Mouse (Mus musculus) brain, embryonic 14.5 days (tissue): ENCODE measurements around the gene Pacsin2. TPM values are rescaled to one million over a fixed set of nuclear protein-coding genes. Genes with fewer than 3 reads are reported as not detected.

ENCODE experiments used
- DNase-seq: peaks from one replicate; pipeline ENCODE4 v3.0.0-alpha.2; 2011; ENCODE audit warnings: low read depth
- CTCF ChIP-seq: fragments of 200-500 bp; IDR thresholded peaks from 2 replicates; pipeline ENCODE4 v1.5.1; 2012; ENCODE audit warnings: inconsistent platforms, mild to moderate bottlenecking, moderate library complexity, borderline replicate concordance; ENCODE audit not compliant: insufficient read depth, insufficient read length; ENCODE audit errors: extremely low read depth
- POLR2A ChIP-seq: fragments of 200-500 bp; IDR thresholded peaks from 2 replicates; pipeline ENCODE4 v1.6.1; 2012; ENCODE audit warnings: mild to moderate bottlenecking, inconsistent platforms, borderline replicate concordance; ENCODE audit not compliant: poor library complexity, insufficient read depth, insufficient read length, severe bottlenecking; ENCODE audit errors: extremely low read depth
- polyA plus RNA-seq: library from polyadenylated mRNA; depleted of rRNA; stranded (reverse); fragments of >200 nt; gene quantifications from 2 replicates; pipeline ENCODE4 v1.2.3, GENCODE M21; 2012

Gene Pacsin2
- polyA plus RNA-seq, 1 experiment, result 31.4 TPM

GRCm38 (mm10) chr15:83494572-83494920 is 30.1 kb upstream of the Pacsin2 start:
- TF ChIP-seq POLR2A (no peak), CTCF (no peak)
- DNase-seq, result no peak

DNA sequence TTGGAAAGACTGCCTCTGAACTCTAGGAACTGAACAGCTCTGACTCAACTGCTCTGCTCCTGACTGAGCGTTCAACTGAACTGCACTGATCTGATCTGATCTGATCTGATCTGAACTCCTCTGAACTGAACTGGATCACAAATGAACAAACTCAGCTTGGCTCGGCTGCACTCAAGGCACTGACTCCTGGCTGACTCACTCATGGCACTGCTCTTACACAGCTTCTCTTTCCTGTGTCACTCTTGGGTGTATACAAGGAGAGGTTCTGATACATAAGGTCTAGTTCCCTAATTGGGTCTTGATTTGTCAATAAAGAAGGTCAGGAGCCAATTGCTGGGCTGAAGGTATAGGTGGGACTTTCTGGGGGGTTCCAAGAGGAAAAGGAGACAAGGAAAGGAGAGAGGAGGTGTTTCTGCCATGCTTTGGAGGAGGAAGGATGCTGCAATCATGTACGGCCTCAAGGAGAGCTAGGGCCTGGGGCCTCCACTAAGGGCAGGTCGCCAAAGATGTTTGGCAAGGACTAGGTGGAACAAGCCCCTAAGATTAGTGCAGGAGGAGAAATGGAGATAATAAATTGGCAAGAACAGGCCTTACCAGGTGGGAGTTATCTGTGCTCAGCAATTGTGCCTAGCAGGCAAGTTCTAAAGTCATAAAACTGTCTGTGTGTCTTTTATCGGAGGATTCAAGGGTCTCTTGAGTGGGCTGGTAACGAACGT is 29.6 kb upstream of the Pacsin2 start:
- no peak for TF ChIP-seq POLR2A
- no peak for TF ChIP-seq CTCF

GRCm38 (mm10) chr15:83491891-83492290 is 27.5 kb upstream of the Pacsin2 start:
- TF ChIP-seq CTCF, result no peak
- no peak for TF ChIP-seq POLR2A
- no peak for DNase-seq

More for the DNA sequence above, 29.6 kb upstream of the Pacsin2 start:
- DNase-seq, result no peak

DNA sequence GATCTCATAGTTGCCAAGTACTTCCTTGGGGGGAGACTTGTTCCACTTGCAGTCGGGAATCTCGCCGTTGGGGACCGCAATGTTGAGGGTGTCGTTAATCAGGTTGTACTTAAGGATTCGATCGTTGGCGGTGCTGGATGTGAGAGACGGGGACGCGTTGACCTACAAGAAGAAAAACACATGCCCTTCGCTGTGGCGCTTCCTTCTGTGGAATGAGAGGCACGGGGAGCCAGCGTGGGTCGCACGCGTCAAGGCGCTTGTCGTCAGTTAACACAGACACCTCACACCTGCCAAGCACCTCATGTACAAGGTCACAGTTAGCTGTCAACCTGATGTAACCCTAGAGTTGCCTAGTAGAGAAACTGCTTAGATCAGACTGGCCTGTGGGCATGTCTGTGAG is 25.1 kb upstream of the Pacsin2 start:
- peak; percentile 8 for DNase-seq
- no peak for TF ChIP-seq POLR2A
- TF ChIP-seq CTCF, result no peak

GRCm38 (mm10) chr15:83487477-83488115 is 23.2 kb upstream of the Pacsin2 start:
- no peak for DNase-seq
- TF ChIP-seq POLR2A (no peak), CTCF (no peak)

DNA sequence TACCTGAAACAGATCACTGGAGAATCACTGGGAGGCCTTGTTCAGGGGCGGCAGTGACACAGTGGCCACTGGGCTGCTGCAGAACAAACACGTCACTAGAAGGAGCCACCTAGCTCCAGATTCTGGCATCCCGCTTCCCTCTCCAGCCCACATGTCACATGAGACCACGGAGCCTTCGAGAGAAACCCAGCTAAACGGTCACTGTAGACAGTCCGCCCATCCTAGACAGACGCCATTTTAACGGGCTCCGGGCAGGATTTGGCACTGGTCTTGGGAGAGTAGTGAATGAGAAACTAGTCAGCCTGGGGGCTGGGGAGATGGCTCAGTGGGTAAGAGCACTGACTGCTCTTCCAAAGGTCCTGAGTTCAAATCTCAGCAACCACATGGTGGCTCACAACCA is 19.9 kb upstream of the Pacsin2 start:
- no peak for DNase-seq
- no peak for TF ChIP-seq POLR2A
- no peak for TF ChIP-seq CTCF

- DNase-seq, result peak; percentile 16
- TF ChIP-seq CTCF (peak; percentile 36; the same call in 1 of the 2 replicates), POLR2A (no peak)
Observed at GRCm38 (mm10) chr15:83483482-83483881, 19.1 kb upstream of the Pacsin2 start.

GRCm38 (mm10) chr15:83482645-83483224 is 18.3 kb upstream of the Pacsin2 start:
- DNase-seq, result peak; percentile 19
- TF ChIP-seq CTCF, result no peak
- TF ChIP-seq POLR2A, result no peak

DNA sequence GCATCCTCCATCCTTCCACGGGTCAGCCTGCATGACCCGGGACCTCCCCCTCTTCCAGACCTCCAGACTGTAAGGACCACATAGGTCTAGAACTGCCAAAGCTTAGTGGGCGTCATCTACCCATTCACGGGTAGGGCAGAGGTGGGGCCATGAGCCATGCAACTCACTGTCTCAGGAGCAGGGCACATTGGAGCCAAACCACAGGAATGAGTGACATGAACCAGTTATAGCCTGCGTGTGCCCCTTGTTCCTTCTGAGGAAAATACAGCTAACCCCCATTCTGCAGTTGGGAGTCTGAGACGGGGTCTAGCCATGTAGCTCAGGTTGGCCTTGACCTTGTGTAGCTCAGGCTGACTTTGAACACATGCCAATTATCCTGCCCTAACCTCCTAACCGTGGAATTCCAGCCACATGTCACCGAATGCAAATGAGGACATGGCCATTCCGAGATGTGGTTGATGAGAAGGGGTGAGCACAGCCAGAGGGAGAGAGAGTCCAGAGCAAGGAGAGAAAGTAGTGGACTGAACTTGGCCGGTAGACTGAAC is 16.9 kb upstream of the Pacsin2 start:
- DNase-seq, result no peak
- TF ChIP-seq POLR2A (no peak), CTCF (no peak)

DNA sequence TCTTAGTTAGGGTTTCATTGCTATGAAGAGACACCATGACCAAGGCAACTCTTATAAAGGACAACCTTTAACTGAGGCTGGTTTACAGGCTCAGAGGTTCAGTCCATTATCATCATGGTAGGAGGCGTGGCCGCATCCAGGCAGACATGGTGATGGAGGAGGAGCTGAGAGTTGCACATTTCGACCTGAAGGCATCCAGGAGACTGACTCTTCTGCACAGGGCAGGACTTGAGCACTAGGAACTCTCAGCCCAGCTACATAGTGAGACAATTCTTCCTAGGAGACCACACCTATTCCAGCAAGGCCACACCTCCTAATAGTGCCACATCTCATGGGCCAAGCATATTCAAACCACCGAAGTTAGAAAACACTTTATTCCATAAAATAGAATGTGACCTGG is 15.4 kb upstream of the Pacsin2 start:
- no peak for TF ChIP-seq POLR2A
- TF ChIP-seq CTCF, result no peak
- no peak for DNase-seq

GRCm38 (mm10) chr15:83478096-83478495 is 13.7 kb upstream of the Pacsin2 start:
- no peak for TF ChIP-seq CTCF
- no peak for TF ChIP-seq POLR2A
- no peak for DNase-seq
